Mouse (Mus musculus) heart, adult 2 months (tissue): ENCODE data around the gene Tpst1. TPM values are rescaled to one million over a fixed set of nuclear protein-coding genes. Genes with fewer than 3 reads are reported as not detected.
A peak's percentile ranks its signal among the peaks of the same experiment; 100 is the strongest.

Experiments used
- DNase-seq, 2 experiments: peaks; one replicate each; pipeline ENCODE4 v3.0.0; 2021
- H3K27ac ChIP-seq: fragments of 200-600 bp; 2 replicates; pipeline ENCODE4 v1.8.1; 2022
- H3K27me3 ChIP-seq: fragments of 200-500 bp; 2 replicates; pipeline ENCODE4 v1.6.1; 2012; ENCODE audit warnings: mild to moderate bottlenecking, low read length, inconsistent platforms, mixed read lengths; ENCODE audit not compliant: control insufficient read depth, insufficient read depth
- H3K36me3 ChIP-seq: fragments of 200-500 bp; 2 replicates; pipeline ENCODE4 v1.6.1; 2012; ENCODE audit warnings: low read length, inconsistent platforms; ENCODE audit not compliant: control insufficient read depth, insufficient read depth
- H3K4me1 ChIP-seq: fragments of 200-500 bp; 2 replicates; pipeline ENCODE4 v1.6.1; 2011; ENCODE audit warnings: low read length; ENCODE audit not compliant: control insufficient read depth, insufficient read depth
- H3K4me3 ChIP-seq: fragments of 200-600 bp; 2 replicates; pipeline ENCODE4 v1.8.1; 2022
- H3K79me2 ChIP-seq: fragments of 200-500 bp; replicated peaks from 2 replicates; pipeline ENCODE4 v1.6.1; 2012; ENCODE audit warnings: mild to moderate bottlenecking, inconsistent platforms, low read length, moderate library complexity, mixed read lengths; ENCODE audit not compliant: control insufficient read depth, insufficient read depth
- H3K9ac ChIP-seq: fragments of 200-500 bp; 2 replicates; pipeline ENCODE4 v1.6.1; 2012; ENCODE audit warnings: low read depth, mild to moderate bottlenecking, control low read depth, inconsistent platforms, low read length, mixed read lengths
- CTCF ChIP-seq: fragments of 200-600 bp; IDR thresholded peaks from 2 replicates; pipeline ENCODE4 v1.8.1; 2022; ENCODE audit warnings: antibody characterized with exemption, mild to moderate bottlenecking, moderate library complexity
- EP300 ChIP-seq: fragments of 200-500 bp; IDR thresholded peaks from 2 replicates; pipeline ENCODE4 v1.6.1; 2011; ENCODE audit warnings: low read depth, low read length, control low read depth; ENCODE audit not compliant: insufficient read depth
- POLR2A ChIP-seq: fragments of 200-500 bp; IDR thresholded peaks from 2 replicates; pipeline ENCODE4 v1.6.1; 2011; ENCODE audit warnings: mild to moderate bottlenecking, low read depth, low read length, control low read depth; ENCODE audit not compliant: insufficient read depth
- WGBS: fragments of 180-500 bp; shearing (Covaris S2); methylation state at CpG from one replicate; pipeline ENCODE4 v1.1.7; 2018; 5-methylcytosine and 5-hydroxymethylcytosine counted together
- intact Hi-C: fragments of 180-260 bp; cut with DNase I; formaldehyde crosslinking; loops from one replicate; pipeline ENCODE4 v1.15.1; 2025
- polyA plus RNA-seq: library from polyadenylated mRNA; depleted of rRNA; stranded (reverse); fragments of >200 nt; gene quantifications from 2 replicates; pipeline ENCODE4 v1.2.3, GENCODE M21; 2012
- total RNA-seq, 2 experiments: library from RNA; stranded (reverse); gene quantifications; 2 replicates each; pipeline ENCODE4 v1.2.3; 2021

Tpst1 gene
- total and polyA plus RNA-seq, 3 experiments = 7.4 to 10.1 (median 9.4) TPM

DNA sequence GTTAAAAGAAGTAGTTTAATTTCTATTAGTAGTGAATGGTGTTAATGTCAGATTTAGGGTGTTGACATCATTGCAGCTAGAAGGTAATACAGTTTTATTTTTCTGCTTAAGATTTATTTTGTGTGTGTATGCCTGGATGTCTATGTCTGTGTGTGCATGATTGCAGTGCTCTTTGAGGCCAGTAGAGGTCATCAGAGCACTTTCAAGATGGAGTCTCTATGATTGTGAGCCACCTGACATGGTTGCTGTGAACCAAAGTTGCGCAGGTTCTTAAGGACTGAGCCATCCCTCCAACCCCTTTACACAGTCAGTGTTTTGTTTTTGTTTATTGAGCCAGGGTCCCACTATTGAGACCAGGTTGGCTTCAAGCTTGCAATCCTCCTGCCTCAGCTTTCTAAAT, 7.5 kb upstream of the Tpst1 start:
- peaks cover 2% of the 10 kb centered on the region for H3K36me3 ChIP-seq
- no peak overlapping the region for H3K27ac ChIP-seq
- no peak for TF ChIP-seq POLR2A
- peak; percentile 58 for TF ChIP-seq CTCF
- TF ChIP-seq EP300 = no peak
- H3K4me3 ChIP-seq = no peak overlapping the region
- no peaks in the 10 kb centered on the region for H3K79me2 ChIP-seq
- DNase-seq = no peak
- peaks cover 14% of the 10 kb centered on the region for H3K4me1 ChIP-seq
- WGBS = 100% methylated on average over 1 of the region's 1 CpGs
- intact Hi-C loops = loop anchor here (1.0 kb wide), 1 partner anchor 74 kb away; no protein-coding TSS in a partner anchor
- H3K9ac ChIP-seq = no peak overlapping the region
- H3K27me3 ChIP-seq = no peaks in the 10 kb centered on the region

DNA sequence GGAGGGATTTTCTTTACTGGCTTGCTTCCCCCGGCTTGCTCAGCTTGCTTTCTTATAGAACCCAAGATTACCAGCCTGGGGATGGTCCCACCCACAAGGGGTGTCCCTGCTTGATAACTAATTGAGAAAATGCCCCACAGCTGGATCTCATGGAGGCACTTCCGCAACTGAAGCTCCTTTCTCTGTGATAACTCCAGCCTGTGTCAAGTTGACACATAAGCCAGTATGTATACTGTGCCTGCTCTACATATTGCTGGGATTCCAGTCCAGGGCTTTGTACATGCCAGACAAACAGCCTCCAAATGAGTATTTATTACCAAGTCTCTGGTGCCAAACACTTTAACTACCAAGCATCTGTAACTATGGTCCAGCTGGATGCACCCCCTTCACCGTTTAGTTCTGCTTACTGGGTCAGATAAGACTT, 5.3 kb upstream of the Tpst1 start:
- DNase-seq = no peak
- H3K4me3 ChIP-seq = no peak overlapping the region
- H3K4me1 ChIP-seq = peaks cover under 1% of the 10 kb centered on the region; the same call in 1 of the 2 replicates
- intact Hi-C loops = no loop called here
- H3K9ac ChIP-seq = no peak overlapping the region
- H3K79me2 ChIP-seq = no peaks in the 10 kb centered on the region
- no peak overlapping the region for H3K27ac ChIP-seq
- WGBS = 60% methylated on average over 3 of the region's 3 CpGs
- no peaks in the 10 kb centered on the region for H3K36me3 ChIP-seq
- H3K27me3 ChIP-seq = no peaks in the 10 kb centered on the region
- TF ChIP-seq CTCF (no peak), POLR2A (no peak), EP300 (no peak)

DNA sequence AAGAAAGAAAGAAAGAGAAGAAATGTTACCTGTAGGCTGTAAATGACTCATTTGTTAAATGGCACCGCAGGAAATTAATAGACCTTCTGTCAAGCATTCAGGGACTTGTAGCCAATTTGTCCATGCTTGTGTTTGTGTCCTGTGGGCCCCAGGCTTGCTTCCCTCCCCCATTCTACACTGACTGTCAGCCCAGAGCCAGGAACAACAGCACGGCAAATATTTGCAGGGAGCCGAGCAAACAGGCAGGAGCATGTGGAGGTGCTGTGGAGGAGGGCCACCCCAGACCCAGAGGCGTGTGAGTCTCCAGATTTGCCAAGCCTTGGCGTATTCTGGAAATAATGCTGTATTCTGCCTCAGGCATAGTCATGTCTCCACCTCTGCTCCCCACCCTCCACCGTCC, 1.4 kb downstream of the Tpst1 start:
- WGBS = 85% methylated on average over 6 of the region's 6 CpGs
- H3K27ac ChIP-seq = no peak overlapping the region
- no peak overlapping the region for H3K9ac ChIP-seq
- no peaks in the 10 kb centered on the region for H3K27me3 ChIP-seq
- TF ChIP-seq POLR2A (no peak), EP300 (no peak), CTCF (no peak)
- intact Hi-C loops = no loop called here
- H3K4me1 ChIP-seq = peaks cover 9% of the 10 kb centered on the region
- no peaks in the 10 kb centered on the region for H3K79me2 ChIP-seq
- H3K36me3 ChIP-seq = no peaks in the 10 kb centered on the region
- H3K4me3 ChIP-seq = no peak overlapping the region
- no peak for DNase-seq

DNA sequence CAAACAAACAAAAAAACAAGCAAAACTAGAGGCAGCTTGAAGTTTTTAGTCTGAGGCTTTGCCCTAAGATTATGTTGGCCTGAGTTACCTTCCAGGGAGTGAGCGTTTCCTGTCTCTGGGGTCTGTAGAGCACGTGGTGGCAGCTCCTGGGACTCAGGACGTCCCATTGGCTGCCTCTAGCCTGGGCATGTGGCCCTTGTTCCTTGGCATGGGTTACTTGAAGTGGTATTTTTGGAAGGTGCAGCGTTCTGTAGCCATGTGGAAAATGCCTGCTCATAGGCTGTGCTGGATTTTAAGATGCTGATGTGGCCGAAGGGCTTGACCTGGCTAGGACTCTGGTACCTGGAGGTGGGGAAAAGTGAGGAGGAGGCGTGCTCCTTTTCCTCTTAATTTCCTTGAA, 3.3 kb downstream of the Tpst1 start:
- H3K4me3 ChIP-seq = no peak overlapping the region
- H3K27me3 ChIP-seq = no peaks in the 10 kb centered on the region
- TF ChIP-seq POLR2A (no peak), CTCF (no peak), EP300 (0 out of 2 replicates have a peak, but pooled peaks have one; percentile 15)
- DNase-seq = peak in 1 of 2 experiments; percentile 50
- no peak overlapping the region for H3K9ac ChIP-seq
- intact Hi-C loops = loop anchor here (5.0 kb wide), 2 partner anchors 34 to 66 kb away; partner anchors contain the start of gene Kctd7
- WGBS = 29% methylated on average over 6 of the region's 6 CpGs
- no peaks in the 10 kb centered on the region for H3K79me2 ChIP-seq
- no peak overlapping the region for H3K27ac ChIP-seq
- H3K4me1 ChIP-seq = peaks cover 12% of the 10 kb centered on the region
- no peaks in the 10 kb centered on the region for H3K36me3 ChIP-seq

DNA sequence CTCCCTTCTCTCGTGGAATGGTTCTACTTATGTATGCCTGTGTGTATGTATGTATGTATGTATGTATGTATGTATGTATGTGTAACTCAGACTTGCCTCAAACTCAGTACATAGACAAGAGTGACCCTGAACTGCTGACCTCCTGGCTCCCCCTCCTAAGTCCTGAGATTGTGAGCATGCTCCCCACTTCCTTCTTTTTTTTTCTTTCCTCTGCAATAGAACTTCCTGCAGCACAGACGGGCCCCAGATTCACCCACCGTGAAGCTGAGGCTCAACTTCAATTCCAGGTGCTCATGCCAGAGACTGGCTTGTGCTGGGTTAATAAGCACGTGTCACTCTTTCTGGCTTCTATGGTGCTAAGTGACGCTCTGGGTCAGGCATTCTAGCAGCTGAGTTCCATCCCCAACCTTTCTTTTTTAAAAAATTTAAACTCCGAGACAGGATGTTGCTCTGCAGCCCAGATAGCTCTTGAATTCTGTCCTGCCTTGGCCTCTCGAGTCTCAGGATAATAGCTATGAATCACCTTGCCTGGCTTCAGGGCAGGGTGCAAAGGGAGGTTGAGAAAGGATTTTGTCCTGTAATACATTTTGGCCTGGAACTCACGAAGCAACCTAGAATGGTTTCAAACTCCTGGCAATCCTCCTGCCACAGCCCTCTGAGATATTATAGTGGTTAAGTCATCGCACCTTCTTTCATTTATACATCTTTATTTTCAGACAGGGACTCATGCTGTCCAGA, 5.1 kb downstream of the Tpst1 start:
- intact Hi-C loops = loop anchor here (2.0 to 5.0 kb wide), 3 partner anchors 36 to 64 kb away; partner anchors contain the start of gene Kctd7
- Histone ChIP-seq H3K4me1 (peaks cover 12% of the 10 kb centered on the region), H3K4me3 (no peak overlapping the region), H3K9ac (no peak overlapping the region), H3K27me3 (no peaks in the 10 kb centered on the region), H3K36me3 (no peaks in the 10 kb centered on the region), H3K27ac (peak overlapping the region; percentile 68), H3K79me2 (no peaks in the 10 kb centered on the region)
- no peak for DNase-seq
- 47% methylated on average over 9 of the region's 9 CpGs for WGBS
- TF ChIP-seq EP300 (no peak), POLR2A (no peak), CTCF (no peak)

DNA sequence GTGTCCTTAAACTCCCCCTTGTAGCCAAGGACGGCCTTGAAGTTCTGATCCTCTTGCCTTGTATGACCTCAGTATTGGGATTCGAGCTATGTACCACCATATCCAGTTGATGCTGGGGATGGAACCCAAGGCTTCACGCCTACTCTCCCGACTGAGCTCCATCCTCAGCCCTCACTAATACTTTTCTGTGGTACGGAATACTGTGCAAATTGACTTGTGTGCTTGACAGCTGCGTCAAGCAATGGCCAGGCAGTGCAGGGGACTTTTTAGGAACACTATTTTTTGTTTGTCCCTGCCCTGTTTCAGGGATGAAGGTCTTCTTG, 5.7 kb downstream of the Tpst1 start:
- Histone ChIP-seq H3K27me3 (no peaks in the 10 kb centered on the region), H3K27ac (peak overlapping the region; percentile 68), H3K4me1 (peaks cover 15% of the 10 kb centered on the region), H3K79me2 (no peaks in the 10 kb centered on the region), H3K36me3 (no peaks in the 10 kb centered on the region), H3K9ac (peak overlapping the region; percentile 34; the same call in 1 of the 2 replicates), H3K4me3 (peak overlapping the region; percentile 77)
- 36% methylated on average over 6 of the region's 6 CpGs for WGBS
- DNase-seq = no peak
- intact Hi-C loops = loop anchor here (2.0 to 5.0 kb wide), 3 partner anchors 36 to 64 kb away; partner anchors contain the start of gene Kctd7
- TF ChIP-seq POLR2A = no peak
- TF ChIP-seq EP300 = no peak
- no peak for TF ChIP-seq CTCF
